Mouse (Mus musculus) R1 (cell line): ENCODE results near the gene Ttk.
A peak's percentile ranks its signal among the peaks of the same experiment; 100 is the strongest.

ENCODE experiments used
- DNase-seq: peaks from one replicate; pipeline ENCODE4 v3.0.0-alpha.2; 2018; ENCODE audit warnings: low read depth, low spot score

The Ttk gene

DNA sequence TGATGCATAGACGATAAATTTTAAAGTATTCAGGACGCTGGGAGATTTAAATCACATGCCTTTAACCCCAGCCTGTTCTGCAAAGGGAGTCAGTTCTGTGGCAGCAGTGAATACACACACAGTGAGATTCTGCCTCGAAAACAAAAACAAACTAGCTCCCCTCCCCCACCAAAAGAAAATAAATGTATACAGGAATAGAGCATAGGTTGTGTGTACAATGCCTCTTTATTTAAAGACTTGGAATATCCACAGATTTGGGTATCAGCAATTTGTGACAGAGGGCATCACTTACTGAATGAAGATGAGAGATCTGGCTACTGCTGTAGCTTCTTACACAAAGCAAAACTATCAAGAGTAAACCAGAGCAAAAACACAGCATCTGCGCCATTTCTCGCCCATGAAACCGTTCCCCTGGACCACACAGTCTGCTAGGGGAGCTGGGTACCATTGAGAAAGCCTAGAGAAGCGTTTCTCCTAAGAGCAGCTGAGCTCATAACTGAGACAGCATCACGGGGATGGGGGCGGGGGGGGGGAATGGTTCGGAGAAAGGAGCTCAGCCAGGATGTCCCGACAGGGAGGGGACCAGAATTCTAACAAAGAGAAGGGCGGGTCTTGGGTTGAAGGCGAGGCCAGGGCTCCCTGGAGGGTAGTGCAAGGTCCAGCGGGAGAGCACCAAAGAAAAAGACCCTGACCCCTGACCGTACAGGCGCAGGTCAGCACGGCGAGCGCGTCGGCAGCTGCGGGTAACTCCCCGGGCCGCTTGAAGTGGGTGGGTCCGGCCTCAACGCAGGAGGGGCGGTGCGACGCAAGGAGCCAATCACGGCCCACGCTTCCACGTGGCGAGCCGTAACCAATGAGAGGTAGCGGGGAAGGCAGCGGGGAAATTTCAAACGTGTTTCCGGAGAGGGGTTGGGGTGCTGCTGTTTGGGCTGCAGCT lies at the start of gene Ttk:
TSS of gene Ttk (plus strand) at position 879 of the 937 bp plus-strand sequence.
- peak; percentile 95 for DNase-seq

DNA sequence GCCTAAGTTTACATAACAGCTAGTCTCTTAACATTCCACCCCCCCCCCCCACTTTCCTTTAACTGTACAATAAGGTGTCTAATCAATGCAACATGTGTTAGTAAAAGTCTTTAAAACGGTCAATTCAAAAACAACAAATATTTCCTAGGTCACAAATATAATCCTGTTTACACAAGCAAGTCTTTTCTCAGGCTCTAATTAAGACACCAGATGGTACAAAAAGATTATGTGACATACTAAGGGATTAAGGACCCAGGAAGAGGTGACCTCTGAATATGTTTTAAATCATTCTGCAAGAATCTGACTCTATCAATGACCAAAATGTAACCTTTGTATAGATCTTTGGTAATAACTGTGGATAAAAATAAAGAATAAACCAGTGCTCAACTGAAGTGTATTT lies 49.0 kb upstream of the Ttk start:
- no peak for DNase-seq

DNA sequence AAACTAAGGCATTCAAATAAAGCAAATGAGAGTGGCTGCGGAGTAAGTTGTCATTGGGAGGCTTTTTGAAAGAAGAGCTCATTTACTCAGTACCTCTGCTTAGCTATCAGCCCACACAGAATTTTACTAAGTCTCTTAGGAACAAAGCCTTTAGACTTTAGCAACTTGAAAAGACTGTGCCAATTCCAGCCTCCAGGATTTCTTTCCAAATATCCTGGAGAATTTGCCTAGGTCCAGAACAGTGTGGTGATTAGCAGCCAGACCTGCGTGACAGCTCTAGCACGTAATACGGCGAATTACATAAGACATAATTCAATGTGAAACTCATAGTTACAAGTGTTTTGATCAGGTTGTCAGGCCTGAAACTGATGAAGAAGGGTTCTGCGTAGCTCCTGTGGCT lies 45.2 kb upstream of the Ttk start:
- DNase-seq, result no peak

- DNase-seq, result no peak
These were observed 37.6 kb upstream of the Ttk start for GRCm38 (mm10) chr9:83796875-83797274.

DNA sequence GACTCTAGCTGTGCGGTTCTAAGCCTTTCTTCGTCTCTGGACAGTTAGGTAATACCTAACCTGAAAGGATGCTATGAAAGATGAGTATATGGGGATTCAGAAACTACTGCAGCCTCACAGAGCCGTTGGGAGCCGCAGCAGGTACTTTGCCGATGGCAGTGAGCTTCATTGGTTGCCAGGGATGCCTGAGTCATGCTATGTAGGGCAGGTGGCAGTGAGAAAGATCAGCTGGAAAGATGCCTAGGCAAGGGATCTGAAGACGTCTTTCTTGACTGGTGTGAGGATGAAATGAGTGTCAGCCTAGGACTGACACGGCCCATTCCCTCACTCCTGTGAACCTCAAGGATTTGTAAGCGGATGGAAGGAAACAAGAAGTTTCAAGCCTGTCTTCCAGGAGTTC lies 36.6 kb upstream of the Ttk start:
- DNase-seq, result no peak

DNA sequence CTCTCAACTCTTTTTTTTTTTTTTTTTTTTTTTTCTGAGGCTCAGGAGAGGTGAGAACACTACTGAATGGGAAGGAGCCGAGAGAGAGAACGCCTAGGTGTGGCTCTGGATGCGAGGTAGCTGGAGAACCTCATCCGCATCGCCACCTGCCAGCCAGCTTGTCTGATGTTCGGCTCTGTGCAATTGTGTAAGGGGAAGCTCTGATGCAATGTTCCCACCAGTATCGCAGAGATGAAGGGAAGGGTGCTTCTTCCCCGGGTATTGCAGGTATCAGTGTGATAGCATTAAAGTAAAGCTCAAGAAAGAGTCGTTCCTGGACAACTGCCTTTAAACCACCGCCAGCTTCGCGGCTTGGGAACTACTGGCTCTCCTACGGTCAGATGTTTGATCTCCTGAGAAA lies 30.1 kb upstream of the Ttk start:
- peak; percentile 9 for DNase-seq

DNA sequence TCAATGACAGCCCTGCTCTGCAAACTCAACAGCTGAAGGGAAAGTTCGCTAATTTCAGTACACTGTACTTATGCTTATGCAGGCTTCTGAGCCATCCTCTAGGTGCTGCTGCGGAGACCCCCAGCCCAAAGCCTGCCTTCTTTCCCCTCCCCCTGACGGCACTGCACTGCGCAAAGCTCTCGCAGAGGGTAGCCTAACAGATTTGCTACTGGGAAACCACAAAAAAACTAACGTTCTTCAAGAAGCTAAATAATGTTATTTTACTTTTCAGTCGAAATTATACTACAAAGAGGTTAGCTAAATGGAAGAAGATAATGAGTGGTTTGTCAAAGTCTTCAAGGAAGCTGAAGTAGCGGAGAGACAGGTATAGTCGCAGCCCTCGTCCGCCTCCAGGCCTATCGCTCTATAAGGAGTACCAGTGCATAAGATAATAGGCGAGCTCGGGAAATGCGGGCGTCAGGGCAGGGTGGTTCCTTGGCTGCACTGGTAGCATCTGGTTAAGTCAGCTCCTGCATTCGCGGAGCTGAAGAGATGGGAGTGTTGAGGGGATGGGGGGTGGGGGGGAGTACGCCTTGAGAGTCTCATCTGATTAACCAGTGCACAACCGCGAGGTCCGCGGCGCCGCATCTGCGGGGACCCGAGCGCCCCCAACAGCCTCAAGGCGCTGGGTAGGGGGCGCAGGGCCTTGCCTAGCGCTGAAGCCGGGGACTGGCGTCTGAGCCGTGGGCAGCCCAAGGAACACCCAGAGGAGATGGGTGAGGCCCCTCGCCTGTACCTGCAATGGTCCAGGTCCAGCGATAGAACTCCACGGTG lies 29.1 kb upstream of the Ttk start:
- DNase-seq, result peak; percentile 54

GRCm38 (mm10) chr9:83805977-83806815 lies 28.3 kb upstream of the Ttk start, which contains the start of gene Elovl4:
Elovl4 (minus strand) TSS chr9:83806277.
- peak; percentile 64 for DNase-seq

- DNase-seq, result peak; percentile 62
These were observed 26.9 kb upstream of the Ttk start for GRCm38 (mm10) chr9:83807562-83807961.

GRCm38 (mm10) chr9:83819188-83819587 lies 15.3 kb upstream of the Ttk start:
- no peak for DNase-seq

DNA sequence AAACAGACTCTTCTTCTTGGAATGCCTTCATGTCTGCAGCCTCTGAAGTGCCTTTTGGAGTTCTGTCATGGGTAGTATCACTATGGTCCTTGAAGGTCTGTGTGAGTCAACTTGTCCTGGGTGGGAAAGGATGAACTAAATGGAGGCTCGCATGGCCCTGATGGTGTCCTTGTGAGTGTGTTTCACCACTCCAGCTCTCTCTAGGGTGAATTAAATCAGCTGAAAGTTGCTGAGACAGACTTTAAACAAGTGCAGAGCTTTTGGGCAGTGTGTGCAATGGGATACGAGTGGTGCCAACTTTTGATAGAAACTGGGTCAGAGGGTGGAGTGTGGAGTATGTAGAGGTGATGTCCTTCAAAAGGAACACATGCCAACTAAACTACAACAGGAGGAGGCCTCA lies 13.5 kb upstream of the Ttk start:
- no peak for DNase-seq

DNA sequence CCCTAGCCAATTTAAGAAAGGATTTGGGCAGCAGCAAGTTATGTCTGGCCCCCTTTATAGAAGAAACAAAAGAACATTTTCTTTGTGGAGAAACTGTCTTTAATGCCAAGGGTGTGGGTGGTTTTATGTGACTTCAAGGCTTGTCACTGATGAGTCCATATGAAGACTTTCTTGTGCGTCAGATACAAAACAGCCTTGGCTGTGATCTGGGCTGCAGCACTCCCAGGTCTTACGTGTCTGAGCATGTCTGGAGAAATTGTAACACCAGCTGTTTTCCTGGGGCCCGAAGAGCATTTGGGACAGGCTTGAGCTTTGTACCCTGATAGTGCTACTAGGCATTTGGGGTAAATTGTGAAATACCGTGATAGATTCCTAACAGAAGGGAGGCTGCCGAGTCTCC lies 11.6 kb upstream of the Ttk start:
- no peak for DNase-seq

GRCm38 (mm10) chr9:83829896-83830295 lies 4.6 kb upstream of the Ttk start:
- DNase-seq, result no peak

GRCm38 (mm10) chr9:83831152-83831551 lies 3.3 kb upstream of the Ttk start:
- DNase-seq, result no peak

- DNase-seq, result no peak
These were observed 342 bp downstream of the Ttk start for GRCm38 (mm10) chr9:83834748-83835313.

DNA sequence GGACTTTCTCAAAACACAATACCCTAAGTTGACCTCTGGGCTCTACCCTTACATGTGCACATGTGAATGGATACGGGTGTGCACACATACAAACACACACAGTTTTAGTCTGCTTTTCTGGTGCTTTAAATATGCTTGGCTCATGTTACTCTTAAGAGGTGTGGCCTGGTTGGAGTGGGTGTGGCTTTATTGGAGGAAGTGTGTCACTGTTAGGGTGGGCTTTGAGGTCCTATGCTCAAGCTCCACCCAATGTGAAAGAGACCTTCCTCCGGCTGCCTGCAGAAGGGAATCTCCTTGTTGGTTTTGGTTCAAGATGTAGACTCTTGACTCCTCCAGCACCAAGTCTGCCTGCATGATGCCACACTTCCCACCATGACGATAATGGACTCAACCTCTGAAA lies 18.0 kb downstream of the Ttk start:
- peak; percentile 70 for DNase-seq

- DNase-seq, result no peak
These were observed 30.7 kb downstream of the Ttk start for GRCm38 (mm10) chr9:83865165-83865564.

- DNase-seq, result no peak
These were observed 47.7 kb downstream of the Ttk start for GRCm38 (mm10) chr9:83882191-83882590.

DNA sequence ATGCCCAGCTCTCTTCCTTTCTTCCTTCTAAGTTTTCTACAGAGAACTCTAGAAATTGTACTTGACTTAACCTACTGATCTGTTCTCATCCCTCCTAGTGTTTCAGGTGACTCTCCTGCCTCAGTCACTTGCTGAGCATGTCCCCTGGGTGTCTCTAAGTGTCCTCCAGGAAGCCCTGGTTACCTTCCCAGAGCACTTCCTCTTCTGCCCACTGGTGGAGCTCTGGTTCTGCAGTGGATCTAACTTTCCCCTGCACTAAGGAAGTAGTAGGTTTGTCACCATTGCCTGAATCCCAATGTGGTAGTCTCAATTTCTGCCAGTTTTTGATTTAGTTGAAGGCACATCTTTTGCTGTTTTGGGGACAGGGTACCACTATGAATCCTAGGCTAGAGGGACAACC lies 51.7 kb downstream of the Ttk start:
- no peak for DNase-seq

DNA sequence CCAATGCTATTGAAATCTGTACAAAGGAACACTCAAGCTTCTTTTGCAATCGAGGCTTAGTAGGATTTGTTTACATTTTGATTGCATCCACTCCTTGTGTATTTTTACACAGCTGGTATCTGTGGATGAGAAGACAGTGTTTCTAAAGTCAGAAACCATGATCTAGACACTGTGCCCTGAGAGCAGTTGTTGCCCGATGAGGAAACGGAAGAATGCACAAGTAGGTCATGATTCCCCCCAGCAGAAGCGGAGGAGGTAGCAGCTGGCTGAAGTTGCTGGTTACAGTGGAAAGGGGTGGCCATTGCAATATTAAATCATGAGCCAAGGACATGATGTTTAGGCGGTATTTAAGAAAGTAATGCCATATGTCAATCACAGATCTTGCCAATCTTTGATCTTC lies 53.7 kb downstream of the Ttk start:
- DNase-seq, result no peak

DNA sequence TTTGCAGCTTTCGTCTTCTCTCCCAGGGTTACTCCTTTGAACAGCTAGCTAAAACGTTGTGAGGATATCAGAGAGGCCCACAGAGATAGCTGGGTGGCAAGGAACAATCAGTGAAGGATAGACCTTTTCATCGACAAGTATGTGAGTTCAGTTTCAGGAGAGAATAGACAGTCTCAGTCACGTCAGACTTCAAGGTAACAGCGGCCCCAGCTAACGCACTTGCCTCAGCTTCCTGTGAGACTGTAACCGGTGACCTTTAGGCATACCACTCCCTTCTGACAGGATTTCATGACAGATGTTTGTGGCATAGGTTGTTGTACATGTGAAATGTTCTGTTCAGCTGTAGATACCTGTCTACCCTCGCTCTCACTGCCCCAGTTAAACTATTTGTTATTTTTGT lies 58.6 kb downstream of the Ttk start:
- no peak for DNase-seq
